Mouse (Mus musculus) cortical plate, adult 2 months (tissue): Measurements from ENCODE around the gene Hectd1. TPM values are rescaled to one million over a fixed set of nuclear protein-coding genes. Genes with fewer than 3 reads are reported as not detected.
A peak's percentile ranks its signal among the peaks of the same experiment; 100 is the strongest.

Experiments
- H3K27ac ChIP-seq: fragments of 200-500 bp; 2 replicates; pipeline ENCODE4 v1.5.1; 2012; ENCODE audit warnings: low read length, control low read depth, inconsistent platforms; ENCODE audit not compliant: insufficient read depth
- H3K4me1 ChIP-seq: fragments of 200-500 bp; 2 replicates; pipeline ENCODE4 v1.6.1; 2011; ENCODE audit warnings: low read length; ENCODE audit not compliant: control insufficient read depth, insufficient read depth
- H3K4me3 ChIP-seq: fragments of 200-500 bp; 2 replicates; pipeline ENCODE4 v1.5.1; 2011; ENCODE audit warnings: mild to moderate bottlenecking, low read length, control low read depth; ENCODE audit not compliant: insufficient read depth
- CTCF ChIP-seq: fragments of 200-500 bp; IDR thresholded peaks from 2 replicates; pipeline ENCODE4 v1.5.1; 2011; ENCODE audit warnings: mild to moderate bottlenecking, control low read depth, low read length; ENCODE audit not compliant: insufficient read depth; ENCODE audit errors: extremely low read depth
- POLR2A ChIP-seq: fragments of 200-500 bp; IDR thresholded peaks from 2 replicates; pipeline ENCODE4 v1.6.1; 2011; ENCODE audit warnings: mild to moderate bottlenecking, low read length, control low read depth; ENCODE audit not compliant: insufficient read depth; ENCODE audit errors: extremely low read depth
- polyA plus RNA-seq: library from polyadenylated mRNA; depleted of rRNA; stranded (reverse); fragments of >200 nt; gene quantifications from 2 replicates; pipeline ENCODE4 v1.2.3, GENCODE M21; 2012

Gene Hectd1
- polyA plus RNA-seq, 1 experiment = 33.0 TPM

DNA sequence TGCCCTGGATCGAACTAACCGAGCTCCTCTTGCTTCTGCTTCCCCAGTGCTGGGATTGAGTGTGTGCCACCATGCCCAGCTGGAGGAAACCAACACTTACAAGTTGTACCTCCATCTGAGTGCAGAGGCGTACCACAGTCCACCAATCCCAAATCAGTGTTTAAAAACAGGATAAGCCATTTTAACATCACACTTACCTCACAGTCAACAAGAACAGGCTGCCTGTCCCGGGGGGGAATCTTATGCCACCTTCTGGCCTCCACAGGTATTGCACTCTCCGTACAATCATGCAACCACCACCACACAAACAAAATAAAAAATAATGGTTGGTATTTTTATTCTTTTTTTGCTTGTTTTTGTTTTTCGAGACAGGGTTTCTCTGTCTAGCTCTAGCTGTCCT is 87.6 kb downstream of the Hectd1 start:
- no peak overlapping the region for H3K4me3 ChIP-seq
- no peak for TF ChIP-seq POLR2A
- peak; percentile 36; the same call in 1 of the 2 replicates for TF ChIP-seq CTCF
- H3K4me1 ChIP-seq = no peaks in the 10 kb centered on the region
- H3K27ac ChIP-seq = no peak overlapping the region

DNA sequence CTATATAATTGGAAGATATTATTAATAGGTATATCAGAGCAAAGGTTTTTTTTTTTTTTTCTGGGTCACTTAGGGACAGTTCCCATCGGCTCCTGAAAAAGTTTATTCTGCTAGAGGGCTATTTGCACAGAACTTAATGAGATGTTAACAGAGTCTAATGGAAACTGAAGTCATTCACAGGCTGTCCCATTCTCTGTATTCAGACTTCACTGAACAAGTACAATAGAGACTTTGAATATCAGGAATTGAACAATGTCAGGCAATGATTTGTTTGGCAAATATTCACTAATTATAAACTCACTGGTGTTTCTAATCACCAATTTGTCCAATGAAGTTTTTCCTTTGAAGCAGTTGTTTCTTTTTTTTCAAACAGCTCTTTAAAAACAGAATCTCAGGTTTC is 92.5 kb downstream of the Hectd1 start:
- H3K4me1 ChIP-seq = peaks cover 3% of the 10 kb centered on the region; the same call in 1 of the 2 replicates
- no peak overlapping the region for H3K27ac ChIP-seq
- no peak for TF ChIP-seq POLR2A
- no peak for TF ChIP-seq CTCF
- H3K4me3 ChIP-seq = no peak overlapping the region

DNA sequence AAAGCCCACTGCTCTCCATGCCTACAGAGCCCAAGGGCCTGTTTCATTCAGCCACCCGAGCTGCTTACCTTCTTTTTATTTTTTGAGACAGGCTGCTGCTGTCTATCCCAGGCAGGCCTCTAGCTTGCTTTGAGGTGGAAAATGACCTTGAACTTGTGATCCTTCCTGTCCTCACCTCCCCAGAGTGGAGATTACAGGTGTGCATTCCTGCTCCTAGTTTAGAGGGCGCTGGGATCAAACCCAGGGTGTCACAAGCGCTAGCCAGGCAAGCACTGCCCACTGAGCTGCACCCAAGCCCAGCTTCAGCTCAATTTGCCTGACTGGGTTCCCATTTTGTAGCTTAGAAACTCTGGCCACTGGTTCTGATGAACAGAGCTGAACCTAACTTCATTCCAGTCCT is 93.0 kb downstream of the Hectd1 start:
- no peak for TF ChIP-seq POLR2A
- TF ChIP-seq CTCF = no peak
- no peak overlapping the region for H3K4me3 ChIP-seq
- H3K4me1 ChIP-seq = peaks cover 3% of the 10 kb centered on the region; the same call in 1 of the 2 replicates
- H3K27ac ChIP-seq = 0 out of 2 replicates have a peak overlapping the region, but pooled peaks have one; percentile 25

DNA sequence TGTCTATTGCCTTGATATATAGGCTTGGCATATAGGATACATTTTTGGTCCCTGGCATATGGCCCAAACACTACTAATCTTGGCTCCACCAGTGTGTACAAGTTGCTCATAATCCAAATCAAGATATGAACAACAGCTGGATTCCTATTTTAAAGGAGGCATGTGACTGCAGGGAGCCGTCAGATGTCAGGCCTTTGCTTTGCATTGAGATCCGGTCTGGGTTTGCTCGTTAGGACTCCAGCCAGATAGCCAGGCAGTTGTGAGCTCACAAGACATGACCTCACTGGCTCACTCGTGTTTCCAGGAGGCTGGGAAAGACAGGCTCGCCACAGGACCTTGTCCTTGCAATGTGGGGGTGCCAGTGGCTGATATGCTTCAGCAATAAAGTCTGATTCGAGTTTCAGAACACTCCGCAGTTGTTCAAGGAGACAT is 93.5 kb downstream of the Hectd1 start:
- peaks cover 3% of the 10 kb centered on the region; the same call in 1 of the 2 replicates for H3K4me1 ChIP-seq
- TF ChIP-seq POLR2A (no peak), CTCF (no peak)
- H3K4me3 ChIP-seq = no peak overlapping the region
- 0 out of 2 replicates have a peak overlapping the region, but pooled peaks have one; percentile 25 for H3K27ac ChIP-seq

DNA sequence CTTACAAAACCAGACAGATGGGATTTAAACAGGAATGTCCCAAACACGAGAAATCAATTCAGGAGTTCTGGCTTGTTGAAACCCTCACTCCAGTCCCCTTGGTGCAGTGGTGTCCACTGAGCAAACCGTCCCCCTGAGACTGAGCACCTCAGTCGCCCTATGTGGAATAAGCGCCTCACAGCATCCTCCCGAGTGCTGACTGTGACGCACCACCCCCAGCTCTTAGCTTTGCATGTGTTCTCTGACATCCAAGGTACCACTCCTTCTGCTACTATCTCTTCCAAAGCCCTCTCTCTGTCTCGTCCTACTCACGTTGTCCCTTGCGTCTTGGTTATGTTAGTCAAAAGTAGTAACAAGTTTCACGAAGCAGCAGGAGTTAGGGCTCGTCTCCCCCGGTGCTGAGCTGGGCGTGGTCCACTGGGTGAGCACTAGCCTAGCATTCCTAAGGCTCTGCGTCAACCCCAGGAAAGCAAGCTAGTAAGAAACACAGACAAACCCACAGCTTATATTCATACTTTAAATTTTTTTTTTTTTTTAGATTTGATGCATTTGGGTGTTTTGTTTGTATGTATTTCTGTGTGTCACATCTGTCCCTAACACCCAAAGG is 94.6 kb downstream of the Hectd1 start:
- H3K4me3 ChIP-seq = no peak overlapping the region
- peaks cover 3% of the 10 kb centered on the region; the same call in 1 of the 2 replicates for H3K4me1 ChIP-seq
- TF ChIP-seq CTCF = no peak
- TF ChIP-seq POLR2A = no peak
- H3K27ac ChIP-seq = no peak overlapping the region

DNA sequence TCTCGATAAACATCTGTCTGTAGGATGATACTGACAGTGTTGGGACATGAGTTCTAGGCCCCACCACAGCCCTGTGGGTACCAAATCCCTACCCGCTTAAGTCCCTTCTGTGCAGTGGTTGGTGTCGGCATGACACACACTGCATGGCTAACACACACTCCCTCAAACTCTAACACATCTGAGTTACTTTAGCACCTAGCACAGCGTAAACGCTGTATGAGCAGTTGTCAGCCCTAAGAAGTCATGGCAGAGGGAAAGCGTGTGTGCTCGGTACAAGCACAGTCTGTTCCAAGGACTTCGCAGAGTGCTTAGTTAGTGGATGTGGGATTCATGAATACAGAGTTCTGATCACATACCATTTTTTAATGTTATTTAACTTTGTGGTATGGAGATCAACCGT is 99.5 kb downstream of the Hectd1 start:
- Histone ChIP-seq H3K27ac (peak overlapping the region; percentile 73), H3K4me1 (peaks cover 3% of the 10 kb centered on the region; the same call in 1 of the 2 replicates), H3K4me3 (no peak overlapping the region)
- TF ChIP-seq POLR2A = no peak
- TF ChIP-seq CTCF = no peak

DNA sequence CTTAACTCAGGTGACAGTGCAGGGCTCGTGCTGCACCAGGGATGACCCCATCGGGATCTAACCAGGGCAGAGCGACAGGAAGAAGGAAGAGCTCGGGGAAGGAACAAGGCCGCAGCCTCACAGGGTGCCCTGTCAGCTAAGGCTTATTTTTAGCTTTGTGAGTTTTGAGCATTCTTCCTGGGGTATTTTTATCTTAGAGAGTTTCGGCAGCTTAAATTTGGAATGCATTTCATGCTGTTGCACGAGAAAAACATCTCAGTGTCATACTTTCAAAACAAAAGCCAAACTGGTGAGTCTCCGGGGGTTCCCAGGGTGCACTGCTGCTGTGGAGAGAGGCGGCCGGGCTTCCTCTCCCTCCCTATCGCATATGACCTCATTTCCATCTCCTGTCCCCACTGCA is 100.3 kb downstream of the Hectd1 start:
- H3K27ac ChIP-seq = peak overlapping the region; percentile 73

DNA sequence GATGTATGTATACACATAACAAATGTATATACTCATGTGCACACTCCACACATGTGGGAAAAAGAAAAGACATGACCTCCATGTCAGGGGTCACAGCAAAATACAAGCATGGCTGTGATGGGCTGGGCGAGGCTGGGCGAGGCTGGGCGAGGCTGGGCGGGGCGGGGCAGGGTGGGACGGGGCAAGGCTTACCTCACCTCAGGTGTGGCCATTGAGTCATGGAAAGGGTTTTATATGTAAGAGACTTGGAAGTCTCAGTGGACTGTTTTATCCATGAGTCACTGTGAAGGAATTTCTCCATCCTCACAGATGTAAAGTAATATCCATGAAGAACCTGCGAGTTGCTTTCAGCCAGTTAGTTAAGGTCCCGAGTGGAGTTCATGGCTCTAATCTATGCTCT is 107.5 kb downstream of the Hectd1 start:
- H3K27ac ChIP-seq = no peak overlapping the region
- peaks cover 2% of the 10 kb centered on the region for H3K4me1 ChIP-seq
- TF ChIP-seq CTCF (no peak), POLR2A (no peak)
- H3K4me3 ChIP-seq = no peak overlapping the region

More for the DNA sequence above, 100.3 kb downstream of the Hectd1 start:
- TF ChIP-seq POLR2A (no peak), CTCF (no peak)
- Histone ChIP-seq H3K4me1 (peaks cover 3% of the 10 kb centered on the region; the same call in 1 of the 2 replicates), H3K4me3 (no peak overlapping the region)

DNA sequence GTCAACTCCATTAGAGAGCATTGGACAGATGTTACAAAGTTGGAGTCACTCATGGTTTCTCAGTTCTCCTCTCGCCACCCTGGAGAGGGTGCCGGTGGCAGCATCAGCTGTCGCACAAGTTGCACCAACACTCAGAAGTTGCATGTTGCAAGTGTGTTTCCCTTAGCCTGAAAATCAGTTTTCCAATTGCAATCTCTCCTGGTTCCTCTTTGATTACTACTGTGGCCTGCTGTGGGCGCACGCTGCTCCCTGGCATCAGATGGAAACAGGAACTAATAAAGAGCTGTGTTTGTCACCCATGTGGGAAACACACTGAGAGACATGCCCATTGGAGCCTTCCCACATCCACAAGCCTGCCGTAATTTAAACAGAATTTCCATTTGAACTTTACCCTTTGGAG is 110.7 kb downstream of the Hectd1 start:
- Histone ChIP-seq H3K4me3 (no peak overlapping the region), H3K4me1 (peaks cover 2% of the 10 kb centered on the region), H3K27ac (no peak overlapping the region)
- TF ChIP-seq CTCF = no peak

DNA sequence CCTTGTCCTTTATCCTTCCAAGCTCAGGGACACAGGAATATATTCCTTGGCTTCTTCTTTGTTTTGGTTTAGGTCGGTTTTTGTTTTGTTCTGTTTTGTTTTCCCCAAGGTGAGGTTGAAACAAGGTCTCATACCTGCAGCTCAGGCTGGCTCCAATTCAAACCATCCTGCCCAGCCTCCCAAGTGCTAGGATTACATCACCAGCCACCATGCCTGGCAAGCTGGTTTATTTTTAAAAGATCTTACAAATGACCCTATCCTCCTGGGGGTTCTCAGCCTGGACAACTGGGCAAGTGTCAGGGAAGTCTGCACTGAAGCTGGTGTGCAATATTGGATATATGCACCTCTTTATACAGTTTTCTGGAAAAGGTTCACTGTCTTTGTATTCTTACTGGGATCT is 116.7 kb downstream of the Hectd1 start:
- TF ChIP-seq POLR2A (no peak), CTCF (no peak)
- Histone ChIP-seq H3K4me3 (no peak overlapping the region), H3K4me1 (peaks cover 10% of the 10 kb centered on the region), H3K27ac (no peak overlapping the region)

DNA sequence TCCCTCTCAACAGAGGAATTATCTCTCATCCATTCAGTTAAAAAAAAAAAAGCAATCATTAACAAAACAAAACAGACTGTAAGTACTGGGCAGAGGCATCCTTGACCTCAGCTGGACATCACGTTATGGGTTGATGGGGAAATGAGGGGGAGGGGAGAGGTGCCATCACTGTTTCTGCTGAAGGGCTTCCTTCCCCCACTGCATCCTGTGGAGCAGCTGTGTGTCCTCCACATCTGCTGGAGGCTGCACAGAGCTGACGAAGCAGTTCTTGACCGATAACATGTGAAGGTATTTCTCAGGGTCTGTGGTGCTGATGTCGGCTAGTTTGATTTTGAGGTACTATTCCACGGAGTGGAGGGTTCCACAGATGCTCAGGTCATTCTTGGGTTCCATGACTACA is 119.2 kb downstream of the Hectd1 start:
- H3K4me3 ChIP-seq = no peak overlapping the region
- TF ChIP-seq POLR2A (no peak), CTCF (no peak)
- H3K4me1 ChIP-seq = peaks cover 7% of the 10 kb centered on the region
- H3K27ac ChIP-seq = no peak overlapping the region
